Mouse (Mus musculus): ENCODE results near the gene Prune2.

The Prune2 gene

DNA sequence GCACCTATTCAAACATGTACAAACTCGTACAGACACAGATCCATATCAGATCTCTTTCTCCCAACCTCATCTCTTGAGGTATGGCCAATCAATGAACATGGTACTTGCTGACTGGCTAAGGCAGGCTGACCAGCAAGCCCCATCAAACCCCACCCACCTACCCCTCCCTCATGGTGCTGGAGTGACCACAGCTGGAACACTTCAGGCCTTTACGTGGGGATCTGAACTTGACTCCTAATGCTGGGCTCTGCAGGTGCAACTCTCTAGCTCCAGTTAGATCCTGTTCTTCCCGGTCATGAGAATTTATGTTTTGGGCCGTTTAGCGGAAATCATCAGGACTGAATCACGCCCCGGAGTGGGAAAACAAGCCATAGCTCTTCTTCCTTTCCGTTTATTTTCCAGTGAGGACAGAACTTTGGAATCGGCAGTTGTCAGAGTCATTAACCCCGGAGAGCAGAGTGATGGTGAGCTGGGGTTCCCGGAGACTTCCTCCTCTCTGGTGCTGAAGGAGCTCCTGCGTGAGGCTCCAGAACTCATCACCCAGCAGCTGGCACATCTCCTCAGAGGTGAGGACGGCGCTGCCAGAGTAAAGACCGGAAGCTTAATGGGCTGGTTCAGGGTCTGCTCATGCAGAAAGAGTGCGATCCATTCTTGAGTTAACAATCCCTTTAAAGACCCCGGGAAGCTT lies 50.4 kb downstream of the Prune2 start:
- DNase-seq (ENCODE audit: low spot score): no peak

DNA sequence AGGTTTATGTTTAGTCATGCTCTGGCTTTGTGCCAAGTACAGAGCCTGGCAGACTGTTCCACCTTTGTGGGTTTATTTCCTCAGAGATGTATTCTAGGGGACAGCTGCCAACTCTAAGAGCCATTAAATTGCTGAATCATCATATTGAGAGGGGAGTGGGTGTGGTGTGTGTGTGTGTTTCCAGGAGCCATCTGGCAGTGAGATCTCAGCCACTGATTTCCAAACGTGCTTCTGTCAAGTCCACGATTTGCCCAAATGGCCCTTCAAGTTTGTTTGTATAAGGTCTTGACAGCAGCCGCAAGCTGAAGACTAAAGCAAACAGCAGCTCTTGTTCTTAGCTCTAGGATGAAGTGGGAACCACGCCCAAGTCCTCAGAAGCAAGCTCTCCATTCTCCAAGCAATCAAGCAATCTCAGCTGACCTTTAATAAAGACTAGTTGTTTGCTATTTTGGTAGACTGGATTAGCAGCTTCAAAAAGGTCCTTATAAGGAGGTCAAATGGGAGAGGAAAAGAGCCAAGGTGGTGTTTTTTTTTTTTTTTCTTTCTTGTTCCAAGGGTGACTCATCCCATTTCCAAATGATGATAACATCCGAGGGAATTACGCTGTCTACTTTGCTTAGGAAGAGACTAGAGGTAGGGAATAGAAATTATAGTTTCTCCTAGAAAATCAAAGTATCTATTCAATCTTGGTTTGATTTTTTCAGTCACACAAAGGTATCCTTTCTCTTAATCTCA lies 55.5 kb downstream of the Prune2 start:
- DNase-seq (ENCODE audit: low spot score): peak; percentile 63

DNA sequence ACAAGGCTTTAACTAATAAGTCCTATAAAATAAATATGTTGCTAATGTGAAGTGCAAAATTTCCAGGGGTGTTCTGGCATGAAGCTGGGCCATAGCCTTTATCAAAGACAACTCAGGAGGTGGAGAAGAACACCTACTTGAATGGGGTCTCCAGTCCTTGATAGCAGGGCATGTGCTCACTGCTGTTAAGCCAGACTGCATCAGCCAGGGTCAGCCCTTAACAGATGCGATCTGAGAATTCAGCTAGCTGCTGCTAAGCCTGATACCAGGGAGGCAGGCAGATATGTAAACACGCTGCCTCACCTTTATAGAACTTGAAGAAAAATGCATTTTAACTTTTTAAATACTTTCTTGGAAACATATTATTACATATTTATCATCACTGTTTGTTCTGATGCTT lies 57.2 kb downstream of the Prune2 start:
- no peak for DNase-seq (ENCODE audit: low spot score)

DNA sequence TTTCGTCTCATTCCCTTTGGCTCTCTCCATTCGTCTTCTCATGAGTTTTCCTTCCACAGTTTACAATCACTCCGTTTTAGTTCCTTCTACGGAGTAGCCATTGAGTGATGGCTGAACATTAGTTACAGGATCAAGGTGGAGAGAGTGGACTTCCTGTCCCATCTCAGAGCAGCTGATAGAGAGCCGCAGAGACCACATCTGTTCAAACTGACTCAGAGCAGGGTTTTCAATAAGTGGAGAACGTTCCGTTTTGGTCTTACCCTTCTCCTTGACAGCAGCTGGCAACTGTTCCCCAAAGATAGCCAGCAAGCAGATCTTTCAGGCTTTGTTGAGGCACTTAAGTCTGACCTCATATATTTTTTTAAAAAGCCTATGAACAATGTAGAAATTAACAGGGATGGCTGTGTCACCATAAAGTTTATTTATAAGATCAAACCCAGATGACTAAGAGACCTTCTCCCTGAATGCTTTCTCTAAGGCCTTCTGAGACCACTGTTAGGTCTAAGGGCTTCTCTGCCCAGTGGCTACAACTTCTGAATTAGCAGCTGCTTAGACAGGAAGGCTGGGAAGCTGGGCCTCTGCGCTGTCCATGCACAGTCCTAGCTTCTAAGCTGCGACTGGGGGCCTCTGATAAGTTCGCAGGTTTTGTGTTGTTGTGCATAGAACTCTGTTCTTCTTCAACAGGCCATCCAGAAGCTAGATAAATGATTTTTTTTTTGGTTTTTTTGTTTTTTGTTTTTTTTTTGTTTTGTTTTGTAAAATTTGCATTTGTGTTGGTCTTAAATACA lies 58.6 kb downstream of the Prune2 start:
- no peak for DNase-seq (ENCODE audit: low spot score)

DNA sequence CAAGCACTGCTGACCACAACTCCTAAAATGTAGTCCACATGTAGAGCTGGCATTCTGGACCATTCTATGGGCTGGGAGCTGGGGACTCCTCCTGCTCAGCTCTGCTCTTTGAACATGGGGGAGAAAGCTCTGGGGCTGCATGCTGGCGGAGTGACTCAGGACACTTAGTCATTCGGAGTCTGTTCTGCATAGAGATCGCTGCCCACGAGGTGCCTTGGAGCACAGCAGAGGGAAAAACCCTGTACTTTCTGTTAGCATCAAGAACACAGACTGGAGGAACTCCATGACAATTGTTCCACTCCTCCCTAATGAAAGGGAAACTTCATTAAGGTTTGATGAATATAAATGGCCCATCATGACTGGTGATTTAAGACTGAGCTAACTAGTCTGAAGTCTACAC lies 68.8 kb downstream of the Prune2 start:
- no peak for DNase-seq (ENCODE audit: low spot score)

DNA sequence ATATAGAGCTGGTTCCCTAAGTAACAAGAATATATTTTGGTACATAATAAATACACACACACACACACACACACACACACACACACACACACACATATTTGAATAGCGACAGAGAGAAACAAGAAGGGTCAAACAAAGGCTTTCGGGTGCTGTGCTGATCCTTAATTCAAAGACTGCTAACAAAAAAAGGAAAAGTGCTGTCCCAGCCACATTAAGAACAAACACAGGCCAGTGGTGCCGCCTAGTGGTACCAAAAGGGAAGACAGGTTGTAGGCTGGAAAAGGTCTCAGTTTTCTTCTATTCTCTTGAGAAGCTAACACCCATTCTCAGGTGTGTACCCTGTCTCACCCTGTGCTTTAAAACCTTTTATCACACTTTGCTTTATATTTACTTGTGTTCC lies 74.4 kb downstream of the Prune2 start:
- peak; percentile 83 for DNase-seq (ENCODE audit: low spot score)

DNA sequence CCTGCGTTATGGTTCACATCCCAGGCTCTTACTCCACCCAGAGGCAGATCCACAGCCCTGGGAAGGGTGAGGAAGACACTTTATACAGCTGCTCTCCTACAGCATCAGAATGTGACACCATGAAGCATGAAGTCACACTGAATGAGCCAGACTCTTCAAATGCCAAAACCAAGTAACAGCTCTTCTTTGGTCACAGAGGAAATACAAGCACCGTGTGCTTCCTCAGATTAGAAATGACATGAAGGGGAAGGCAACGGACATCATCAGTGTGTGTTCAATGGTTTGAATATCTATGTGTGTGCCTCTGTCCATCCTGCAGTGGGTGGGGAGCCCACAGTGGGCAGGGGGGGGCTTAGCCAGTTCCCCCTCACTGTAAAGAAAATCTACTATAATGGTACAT lies 76.4 kb downstream of the Prune2 start:
- DNase-seq (ENCODE audit: low spot score): no peak

DNA sequence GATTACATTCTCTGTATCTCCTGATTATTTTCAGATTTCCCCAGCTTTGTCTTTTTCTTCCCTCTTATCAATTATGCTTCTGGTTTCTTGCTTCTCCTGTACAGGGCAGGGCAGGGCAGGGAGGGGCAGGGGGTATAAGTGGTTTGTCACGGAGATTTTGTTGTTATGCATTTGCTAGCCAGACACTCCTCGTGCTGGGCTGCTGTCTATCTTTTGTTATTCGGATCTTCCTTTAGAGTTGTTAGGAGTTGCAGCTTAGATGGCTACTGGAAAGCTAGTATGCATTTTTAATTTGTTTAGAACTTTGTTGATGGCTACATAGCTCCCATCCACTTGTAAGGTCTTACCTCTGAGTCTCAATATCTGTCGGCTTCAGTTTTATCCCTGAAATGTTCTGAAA lies 91.0 kb downstream of the Prune2 start:
- DNase-seq (ENCODE audit: low spot score): no peak

DNA sequence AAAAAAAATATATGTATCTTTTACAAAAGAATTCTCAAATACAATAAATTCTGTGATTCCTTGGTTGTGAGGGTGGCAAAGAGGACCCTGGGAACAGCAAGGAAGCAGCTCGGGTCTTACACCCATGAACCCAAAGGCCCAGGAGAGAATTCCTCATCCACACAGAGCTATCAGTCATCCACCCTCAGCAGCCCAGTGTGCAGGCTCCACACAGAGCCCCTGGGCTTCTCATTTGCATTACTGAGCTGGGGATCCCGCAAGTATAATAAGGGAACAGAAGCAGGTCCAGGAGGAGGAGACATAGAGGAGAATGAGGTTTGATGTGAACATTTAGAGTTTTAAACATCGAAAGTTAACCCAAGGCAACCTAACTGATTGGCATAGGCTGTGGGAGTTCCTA lies 100.0 kb downstream of the Prune2 start:
- DNase-seq (ENCODE audit: low spot score): no peak

DNA sequence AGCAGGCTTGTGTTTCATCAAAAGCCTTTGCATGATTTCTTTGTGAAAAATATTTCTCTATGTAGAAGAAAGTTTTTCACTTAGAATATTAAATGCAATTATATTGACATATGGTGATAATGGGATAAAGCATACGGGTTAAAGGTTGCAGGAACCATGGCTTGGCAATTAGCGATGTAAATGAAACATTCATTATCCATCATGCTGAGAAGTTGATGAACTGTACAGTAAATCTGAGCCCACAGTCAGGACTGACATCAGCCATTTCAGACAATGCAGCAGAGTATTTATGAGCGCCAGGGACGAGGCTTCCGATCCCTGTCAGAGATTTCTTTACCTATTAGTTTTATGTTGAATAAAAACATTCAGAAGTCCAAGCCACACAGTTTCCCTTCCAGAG lies 104.2 kb downstream of the Prune2 start:
- no peak for DNase-seq (ENCODE audit: low spot score)

DNA sequence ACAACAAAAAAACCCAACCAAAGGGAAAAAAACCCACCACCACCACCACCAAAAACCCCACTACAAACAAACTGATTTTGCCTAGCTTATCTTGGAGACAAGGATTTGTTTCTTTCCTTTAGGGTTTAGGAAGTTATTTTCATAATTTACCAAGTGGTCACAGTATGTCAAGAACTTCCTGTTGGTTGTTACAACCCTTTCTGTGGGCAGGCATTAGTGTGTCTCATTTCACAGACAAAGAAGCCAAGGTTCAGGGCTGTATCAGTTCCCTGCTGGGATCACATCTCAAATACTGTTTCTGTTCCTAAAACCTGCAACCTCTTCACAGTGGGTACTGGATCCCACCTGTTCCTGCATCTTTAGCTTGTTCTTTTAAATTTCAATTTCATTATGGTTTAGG lies 108.5 kb downstream of the Prune2 start:
- no peak for DNase-seq (ENCODE audit: low spot score)

DNA sequence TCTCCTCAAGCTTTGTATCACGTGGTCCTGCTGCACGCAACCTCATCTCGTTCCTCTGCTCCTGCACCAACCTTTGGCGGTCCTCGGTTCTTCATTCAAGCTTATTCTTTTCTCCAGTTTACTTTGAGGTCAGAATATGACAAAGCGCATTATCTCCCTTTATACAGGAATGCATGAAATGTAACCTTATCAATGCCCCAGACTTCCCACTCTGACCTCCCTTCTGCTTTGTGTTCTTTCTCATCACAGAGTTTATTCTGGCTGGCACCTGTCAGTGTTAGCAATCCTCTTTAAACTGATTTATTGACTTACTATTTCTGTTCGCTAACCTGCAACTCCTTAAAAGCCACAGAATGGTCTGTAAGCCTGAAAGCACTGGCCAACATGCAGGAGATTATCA lies 113.1 kb downstream of the Prune2 start:
- DNase-seq (ENCODE audit: low spot score): no peak

DNA sequence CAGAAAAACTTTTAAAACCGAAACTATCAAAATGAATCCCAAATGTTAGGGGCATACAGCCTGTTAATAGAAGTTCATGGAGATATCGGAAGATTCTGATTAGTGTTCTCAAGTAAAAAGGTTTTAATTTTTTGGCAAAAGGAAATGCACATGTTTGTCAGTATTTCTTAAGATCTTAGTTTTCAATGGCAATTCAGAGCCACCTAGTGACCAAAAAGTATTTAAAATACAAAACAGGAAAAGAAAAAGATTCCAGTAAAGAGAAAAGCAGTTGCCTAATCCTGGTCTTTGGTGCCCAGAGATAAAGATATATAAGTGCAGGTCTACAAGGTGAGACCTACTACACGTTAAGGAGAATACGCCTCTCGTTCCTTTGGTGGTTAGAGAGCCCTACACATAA lies 115.3 kb downstream of the Prune2 start:
- DNase-seq (ENCODE audit: low spot score): peak; percentile 10

DNA sequence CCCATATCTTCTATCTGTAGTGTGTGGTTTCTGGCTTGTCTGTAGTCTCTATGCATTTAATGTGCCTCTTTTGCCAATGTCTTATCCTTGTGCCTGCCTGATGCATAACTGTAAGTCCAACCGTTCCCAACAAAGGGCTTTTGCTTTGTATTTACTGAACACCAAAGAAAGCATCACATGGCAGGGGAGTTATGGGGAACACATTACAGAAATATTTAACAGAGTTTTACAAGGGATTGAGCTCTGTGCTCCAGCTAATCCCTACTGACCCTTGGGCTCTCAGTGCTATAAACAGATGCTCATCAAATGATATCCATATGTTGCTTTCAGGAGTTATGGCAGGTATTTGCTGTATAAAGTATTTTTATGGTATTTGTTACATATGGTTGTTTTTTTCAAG lies 116.3 kb downstream of the Prune2 start:
- DNase-seq (ENCODE audit: low spot score): no peak

DNA sequence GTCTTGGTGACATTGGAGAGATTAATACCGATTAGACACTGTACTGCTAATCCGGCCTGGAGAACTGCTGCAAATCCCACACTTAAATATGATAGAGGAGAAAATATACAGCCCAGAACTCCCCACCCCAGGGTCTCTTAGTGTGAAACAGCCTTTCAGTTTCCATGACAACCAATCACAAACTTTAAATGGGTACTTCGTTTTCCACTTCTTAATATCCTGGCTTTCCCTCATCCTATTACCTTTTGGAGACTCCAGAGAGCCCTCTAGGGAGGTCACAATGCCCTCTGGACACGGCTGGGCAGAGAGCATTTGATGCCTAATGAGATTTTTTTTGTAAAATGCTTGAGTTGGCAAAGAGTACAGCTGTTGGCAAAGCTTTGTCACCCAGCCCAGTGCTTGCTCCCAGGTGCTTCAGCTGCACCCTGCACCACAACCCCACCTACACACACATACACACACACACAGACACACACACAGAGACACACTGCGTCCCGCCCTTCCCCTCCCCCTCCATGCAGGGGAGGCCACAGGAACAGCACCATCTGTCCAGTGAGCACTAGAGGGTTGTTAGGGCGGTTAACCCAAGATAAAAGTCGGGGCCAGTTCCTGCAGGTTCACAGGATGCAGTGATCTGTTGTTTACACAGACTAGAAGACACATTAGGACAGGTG lies 122.9 kb downstream of the Prune2 start:
- DNase-seq (ENCODE audit: low spot score): no peak

DNA sequence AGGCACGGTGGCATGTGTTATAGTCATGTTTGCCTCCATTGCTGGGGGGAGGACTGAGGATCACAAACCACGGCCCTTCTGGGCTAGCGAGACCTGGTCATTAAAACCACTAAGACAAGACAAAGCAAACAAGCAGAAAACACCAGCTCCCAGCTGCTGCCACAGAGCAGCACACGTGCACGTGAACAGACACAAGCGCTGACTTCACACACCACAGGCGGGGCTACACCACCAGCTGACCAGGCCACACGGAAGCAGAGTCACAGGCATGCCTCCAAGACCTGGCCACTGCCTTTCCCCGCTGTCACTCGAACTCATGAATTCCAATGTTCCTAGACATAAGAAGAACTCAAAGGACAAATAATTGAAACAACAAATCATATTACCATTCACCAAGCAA lies 125.5 kb downstream of the Prune2 start:
- no peak for DNase-seq (ENCODE audit: low spot score)

DNA sequence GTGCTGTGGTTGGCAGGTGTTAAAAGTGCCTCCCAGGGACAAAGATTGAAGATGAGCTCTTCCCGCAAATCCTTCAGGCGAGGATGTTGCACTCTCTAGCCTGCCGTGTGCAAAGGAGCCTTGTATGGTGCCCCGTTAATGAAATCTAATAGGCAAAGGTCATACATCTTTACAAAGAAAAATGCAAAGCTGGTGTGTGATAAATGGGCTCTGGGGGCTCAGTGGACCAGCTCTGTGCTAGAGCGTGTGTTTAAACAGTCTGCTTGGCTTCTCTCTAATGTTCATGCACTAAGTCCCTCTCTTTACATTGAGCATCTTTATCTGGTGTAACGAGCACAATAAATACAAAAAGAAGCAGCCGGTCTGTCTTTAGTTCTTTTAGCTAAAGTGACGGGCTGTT lies 138.1 kb downstream of the Prune2 start:
- DNase-seq (ENCODE audit: low spot score): no peak

DNA sequence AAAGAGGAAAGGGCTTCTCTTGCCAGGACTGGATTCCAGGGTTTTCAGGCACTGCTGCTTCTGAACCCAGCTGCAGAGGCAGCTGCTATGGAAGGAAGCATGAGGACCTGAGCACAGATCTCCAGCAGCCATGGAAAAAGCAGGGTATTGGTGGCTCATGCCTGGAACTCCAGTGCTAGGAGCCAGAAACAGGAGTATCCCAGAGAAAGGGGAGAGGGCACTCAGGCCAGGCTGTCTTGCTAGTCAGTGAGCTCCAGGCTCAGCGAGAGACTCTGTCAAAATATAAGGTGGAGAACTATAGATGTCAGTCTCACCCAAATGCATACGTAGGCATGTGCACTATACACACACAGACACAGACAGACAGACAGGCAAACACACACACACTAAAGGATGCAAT lies 140.4 kb downstream of the Prune2 start:
- no peak for DNase-seq (ENCODE audit: low spot score)

DNA sequence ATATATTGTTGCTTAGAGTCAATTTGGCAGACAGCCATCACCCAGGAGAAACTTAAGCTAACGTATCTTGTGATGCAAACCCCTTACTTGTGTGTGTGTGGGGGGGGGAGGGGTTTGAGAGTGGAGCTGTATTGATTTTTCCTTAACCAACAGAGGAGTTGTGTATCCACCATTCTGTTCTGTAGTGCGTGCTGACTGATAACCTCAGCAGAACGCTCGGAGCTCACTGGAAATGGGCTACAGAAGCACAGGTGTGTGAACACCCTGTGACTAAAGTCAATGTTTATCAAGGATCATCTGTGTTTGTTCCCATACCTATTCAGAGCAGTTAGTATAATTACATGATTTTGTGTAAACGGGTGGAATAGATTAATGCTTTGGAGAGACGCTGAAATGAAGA lies 141.3 kb downstream of the Prune2 start:
- DNase-seq (ENCODE audit: low spot score): no peak

DNA sequence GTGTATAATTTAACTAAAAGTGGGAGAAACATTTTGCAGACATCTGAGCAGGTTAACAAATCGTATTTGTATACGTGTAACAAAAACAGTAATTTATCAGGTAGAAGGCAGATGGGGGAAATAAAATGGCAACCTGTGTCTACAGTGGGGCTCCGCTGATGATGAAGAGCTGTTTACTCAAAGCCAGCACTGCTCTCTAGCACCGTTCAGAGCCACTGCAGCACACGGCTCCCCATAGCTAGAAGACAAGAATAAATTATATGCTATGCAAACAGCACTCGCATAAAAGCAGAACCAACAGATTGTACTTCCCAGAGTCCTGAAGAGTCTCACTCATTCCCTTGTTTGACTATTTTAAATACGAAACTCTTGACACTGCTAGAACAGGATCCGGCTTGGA lies 152.9 kb downstream of the Prune2 start:
- no peak for DNase-seq (ENCODE audit: low spot score)

DNA sequence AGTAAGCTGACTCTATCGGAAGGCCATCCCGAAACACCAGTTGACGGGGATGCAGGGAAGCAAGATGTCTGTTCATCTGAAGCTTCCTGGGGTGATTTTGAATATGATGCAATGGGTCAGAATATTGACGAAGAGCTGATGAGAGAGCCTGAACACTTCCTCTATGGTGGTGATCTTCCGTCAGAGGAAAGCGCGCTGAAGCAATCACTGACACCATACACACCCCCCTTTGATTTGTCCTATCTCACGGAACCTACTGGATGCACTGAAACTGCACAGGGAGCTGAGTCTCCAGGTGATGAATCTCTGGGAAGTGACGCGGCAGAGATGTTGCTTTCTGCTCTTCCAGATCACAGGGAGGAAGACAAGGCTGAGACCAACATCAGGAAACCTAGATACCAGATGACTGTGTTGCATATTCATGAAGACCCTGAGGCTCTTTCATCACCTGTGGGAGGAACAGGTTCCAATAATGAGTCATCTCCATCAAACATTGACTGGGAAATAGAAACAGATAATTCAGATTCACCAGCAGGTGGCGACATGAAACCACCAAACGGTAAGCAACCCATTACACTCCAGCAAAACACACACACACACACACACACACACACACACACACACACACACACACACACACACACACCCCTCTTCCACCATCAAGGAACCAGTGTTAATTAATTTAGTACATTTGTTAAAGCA lies 168.3 kb downstream of the Prune2 start:
- peak; percentile 75 for DNase-seq (ENCODE audit: low spot score)

DNA sequence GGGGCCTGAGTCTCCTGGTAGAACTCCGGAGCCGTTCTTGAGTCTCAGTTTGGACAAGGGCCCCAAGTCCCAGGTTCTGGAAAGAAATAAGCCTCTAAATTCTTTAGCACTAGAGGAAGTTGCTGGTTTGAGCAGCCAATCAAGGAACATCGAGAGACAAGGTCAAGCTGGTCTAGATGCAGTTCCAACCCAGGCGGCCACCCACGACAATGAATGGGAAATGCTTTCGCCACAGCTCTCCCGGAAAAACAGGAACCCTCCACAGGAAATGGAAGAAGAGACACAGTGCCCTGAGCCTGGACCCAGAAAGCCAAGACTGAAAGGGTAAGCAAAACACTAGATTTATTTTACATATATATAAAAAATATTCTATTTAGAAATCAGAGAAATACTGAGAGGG lies 169.5 kb downstream of the Prune2 start:
- no peak for DNase-seq (ENCODE audit: low spot score)
